Mouse (Mus musculus): ENCODE measurements around the gene Atad5. TPM values are rescaled to one million over a fixed set of nuclear protein-coding genes. Genes with fewer than 3 reads are reported as not detected.
A peak's percentile ranks its signal among the peaks of the same experiment; 100 is the strongest.

Gene Atad5
- polyA plus RNA-seq, 1 experiment from 2014 or later = 4.4 TPM

DNA sequence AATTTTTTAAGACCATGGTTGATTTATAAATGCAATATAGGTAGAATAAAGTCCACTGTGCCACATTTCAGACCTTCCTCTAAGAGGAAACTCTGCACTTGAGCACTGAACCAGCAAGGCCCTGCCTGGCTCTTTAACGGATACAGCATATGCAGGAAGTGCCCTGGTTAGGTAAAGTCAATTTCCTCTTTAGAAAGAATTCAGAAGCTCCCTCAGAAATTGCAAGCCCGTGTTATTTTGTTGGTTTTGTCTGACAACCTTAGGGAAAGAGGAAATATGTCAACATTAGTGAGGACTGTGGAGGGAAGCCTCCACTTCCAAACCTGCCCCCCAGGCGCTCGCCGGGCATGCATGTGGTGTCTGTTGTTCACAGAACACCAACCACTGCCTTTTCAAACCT, 21.6 kb upstream of the Atad5 start:
- peaks cover 11% of the 10 kb centered on the region; the same call in 1 of the 2 replicates for H3K36me3 ChIP-seq
- H3K27me3 ChIP-seq = no peaks in the 10 kb centered on the region
- no peak overlapping the region for H3K9ac ChIP-seq
- no peak for ATAC-seq (replicated peaks; ENCODE audit: insufficient number of reproducible peaks, insufficient read depth, low FRiP score, low read depth)
- H3K4me1 ChIP-seq (replicated peaks) = no peaks in the 10 kb centered on the region
- no peaks in the 10 kb centered on the region for H3K9me3 ChIP-seq (replicated peaks)
- no peak overlapping the region for H3K4me3 ChIP-seq
- WGBS = 74% methylated on average over 5 of the region's 5 CpGs
- peak overlapping the region; percentile 28; the same call in 1 of the 2 replicates for H3K27ac ChIP-seq
- H3K4me2 ChIP-seq = no peak overlapping the region

DNA sequence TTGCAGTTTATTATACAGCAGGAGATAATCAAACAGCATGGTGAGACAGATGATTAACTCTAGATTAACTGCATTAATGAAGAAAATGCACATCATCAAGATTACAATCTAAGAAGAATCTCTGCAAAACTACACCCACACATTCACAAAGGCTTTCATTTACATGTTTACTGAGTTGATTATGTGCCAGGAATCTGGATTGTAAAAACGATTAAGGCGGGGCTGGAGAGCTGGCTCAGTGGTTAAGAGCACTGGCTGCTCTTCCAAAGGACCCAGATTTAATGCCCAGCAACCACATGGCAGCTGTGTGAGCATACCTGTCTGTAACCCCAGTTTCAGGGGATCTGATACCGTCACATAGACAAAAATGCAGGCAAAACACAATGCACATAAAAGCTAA, 19.4 kb upstream of the Atad5 start:
- Histone ChIP-seq H3K4me1 (replicated peaks) (no peaks in the 10 kb centered on the region), H3K9ac (no peak overlapping the region), H3K4me2 (no peak overlapping the region), H3K36me3 (no peaks in the 10 kb centered on the region), H3K4me3 (no peak overlapping the region), H3K27me3 (no peaks in the 10 kb centered on the region), H3K27ac (no peak overlapping the region), H3K9me3 (replicated peaks) (no peaks in the 10 kb centered on the region)
- ATAC-seq (replicated peaks; ENCODE audit: insufficient number of reproducible peaks, insufficient read depth, low FRiP score, low read depth) = no peak
- WGBS = 76% methylated on average over 3 of the region's 3 CpGs

- Histone ChIP-seq H3K27me3 (no peaks in the 10 kb centered on the region), H3K4me1 (replicated peaks) (no peaks in the 10 kb centered on the region), H3K36me3 (no peaks in the 10 kb centered on the region), H3K4me3 (no peak overlapping the region), H3K27ac (no peak overlapping the region), H3K9me3 (replicated peaks) (no peaks in the 10 kb centered on the region), H3K4me2 (no peak overlapping the region), H3K9ac (no peak overlapping the region)
- WGBS = 91% methylated on average over 2 of the region's 2 CpGs
- ATAC-seq (replicated peaks; ENCODE audit: insufficient number of reproducible peaks, insufficient read depth, low FRiP score, low read depth) = no peak
Observed at GRCm38 (mm10) chr11:80071039-80071438, 18.2 kb upstream of the Atad5 start.

GRCm38 (mm10) chr11:80072365-80072764, 16.8 kb upstream of the Atad5 start:
- Histone ChIP-seq H3K36me3 (no peaks in the 10 kb centered on the region), H3K27ac (no peak overlapping the region), H3K9me3 (replicated peaks) (no peaks in the 10 kb centered on the region), H3K4me2 (no peak overlapping the region), H3K9ac (no peak overlapping the region), H3K4me3 (no peak overlapping the region), H3K4me1 (replicated peaks) (no peaks in the 10 kb centered on the region), H3K27me3 (no peaks in the 10 kb centered on the region)
- ATAC-seq (replicated peaks; ENCODE audit: insufficient number of reproducible peaks, insufficient read depth, low FRiP score, low read depth) = no peak
- WGBS = 73% methylated on average over 3 of the region's 3 CpGs

DNA sequence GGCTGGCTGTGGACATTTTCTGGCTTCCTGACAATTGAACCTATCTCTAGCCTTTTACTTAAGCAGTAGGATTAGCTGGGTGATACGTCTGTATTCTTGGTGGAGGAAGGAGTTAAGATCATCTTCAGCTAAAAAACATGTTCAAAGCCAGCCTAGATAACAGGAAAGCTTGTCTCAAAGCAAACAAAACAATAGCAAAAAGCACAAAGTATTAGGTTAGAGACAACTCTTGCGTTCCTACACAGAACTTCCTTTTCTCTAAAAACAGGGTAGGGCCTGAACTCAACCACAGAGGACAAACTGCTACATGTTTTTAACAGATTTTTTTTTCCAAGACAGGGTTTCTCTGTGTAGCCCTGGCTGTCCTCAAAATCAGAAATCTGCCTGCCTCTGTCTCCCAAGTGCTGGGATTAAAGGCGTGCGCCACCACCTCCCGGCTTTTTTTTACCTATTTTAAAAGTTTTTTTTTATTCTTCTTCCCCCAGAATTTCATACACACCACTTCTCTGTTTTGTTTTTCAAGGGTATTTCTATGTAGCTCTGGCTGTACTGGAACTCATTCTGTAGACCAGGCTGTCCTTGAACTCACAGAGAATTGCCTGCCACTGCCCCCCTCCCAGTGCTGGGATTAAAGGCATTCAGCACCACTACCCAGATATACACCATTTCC, 13.5 kb upstream of the Atad5 start:
- Histone ChIP-seq H3K9me3 (replicated peaks) (no peaks in the 10 kb centered on the region), H3K9ac (no peak overlapping the region), H3K4me2 (no peak overlapping the region), H3K27me3 (no peaks in the 10 kb centered on the region), H3K4me1 (replicated peaks) (peaks cover 11% of the 10 kb centered on the region; the same call in 1 of the 2 replicates), H3K4me3 (no peak overlapping the region), H3K27ac (no peak overlapping the region), H3K36me3 (no peaks in the 10 kb centered on the region)
- no peak for ATAC-seq (replicated peaks; ENCODE audit: insufficient number of reproducible peaks, insufficient read depth, low FRiP score, low read depth)
- WGBS = 86% methylated on average over 5 of the region's 5 CpGs

GRCm38 (mm10) chr11:80077784-80078545, 11.2 kb upstream of the Atad5 start:
- H3K36me3 ChIP-seq = no peaks in the 10 kb centered on the region
- no peak for ATAC-seq (replicated peaks; ENCODE audit: insufficient number of reproducible peaks, insufficient read depth, low FRiP score, low read depth)
- no peaks in the 10 kb centered on the region for H3K9me3 ChIP-seq (replicated peaks)
- H3K4me1 ChIP-seq (replicated peaks) = peaks cover 20% of the 10 kb centered on the region
- 68% methylated on average over 14 of the region's 14 CpGs for WGBS
- no peak overlapping the region for H3K9ac ChIP-seq
- no peak overlapping the region for H3K4me3 ChIP-seq
- no peak overlapping the region for H3K4me2 ChIP-seq
- H3K27ac ChIP-seq = no peak overlapping the region
- no peaks in the 10 kb centered on the region for H3K27me3 ChIP-seq

DNA sequence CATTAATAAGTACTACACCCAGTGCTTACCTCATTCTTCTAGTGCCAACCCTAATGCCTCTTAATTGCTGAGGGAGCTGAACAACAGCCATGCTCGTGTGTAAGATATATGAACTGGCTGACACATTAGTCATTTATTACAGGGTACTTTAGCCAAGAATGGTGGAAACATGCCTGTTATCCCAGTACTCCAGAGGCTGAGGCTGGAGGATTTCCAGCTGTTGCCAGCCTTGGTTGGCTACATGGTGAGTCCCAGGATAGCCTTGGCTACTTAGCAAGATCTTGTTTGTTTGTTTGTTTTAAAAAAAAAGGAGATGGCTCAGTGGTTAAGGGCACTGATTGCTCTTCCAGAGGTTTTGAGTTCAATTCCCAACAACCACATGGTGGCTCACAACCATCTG, 10.4 kb upstream of the Atad5 start:
- Histone ChIP-seq H3K4me3 (no peak overlapping the region), H3K9ac (no peak overlapping the region), H3K27me3 (no peaks in the 10 kb centered on the region), H3K36me3 (no peaks in the 10 kb centered on the region), H3K9me3 (replicated peaks) (no peaks in the 10 kb centered on the region), H3K4me2 (no peak overlapping the region), H3K27ac (no peak overlapping the region), H3K4me1 (replicated peaks) (peaks cover 20% of the 10 kb centered on the region)
- no peak for ATAC-seq (replicated peaks; ENCODE audit: insufficient number of reproducible peaks, insufficient read depth, low FRiP score, low read depth)
- 35% methylated on average over 1 of the region's 1 CpGs for WGBS

- no peaks in the 10 kb centered on the region for H3K9me3 ChIP-seq (replicated peaks)
- H3K4me3 ChIP-seq = peak overlapping the region; percentile 100
- no peaks in the 10 kb centered on the region for H3K27me3 ChIP-seq
- no peak for ATAC-seq (replicated peaks; ENCODE audit: insufficient number of reproducible peaks, insufficient read depth, low FRiP score, low read depth)
- H3K27ac ChIP-seq = peak overlapping the region; percentile 99
- peak overlapping the region; percentile 99 for H3K9ac ChIP-seq
- 42% methylated on average over 6 of the region's 6 CpGs for WGBS
- peaks cover 20% of the 10 kb centered on the region for H3K4me1 ChIP-seq (replicated peaks)
- H3K36me3 ChIP-seq = no peaks in the 10 kb centered on the region
- peak overlapping the region; percentile 68 for H3K4me2 ChIP-seq
Observed at GRCm38 (mm10) chr11:80079751-80080150, 9.4 kb upstream of the Atad5 start.

DNA sequence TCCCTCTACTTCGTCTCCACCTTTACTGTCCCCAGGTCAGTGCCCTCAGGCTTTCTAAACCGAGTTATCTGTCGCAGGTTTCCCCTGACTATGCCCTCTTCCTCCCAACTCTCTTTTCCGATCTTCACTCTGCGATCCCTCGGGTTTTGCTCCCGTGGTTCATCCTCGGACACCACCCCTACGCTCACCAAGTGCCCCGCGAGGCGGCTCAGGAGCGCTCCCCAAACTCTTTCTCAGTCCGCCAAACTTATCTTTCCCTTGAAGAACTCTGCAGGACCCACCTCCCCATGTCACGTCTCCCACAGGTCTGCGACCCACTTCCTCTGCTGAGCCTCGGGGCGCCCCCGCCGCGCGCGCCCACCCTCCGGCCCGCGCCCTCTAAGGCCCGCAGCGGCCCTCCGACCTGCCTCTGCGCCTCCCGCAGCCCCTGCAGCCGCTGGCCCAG, 8.8 kb upstream of the Atad5 start:
- Histone ChIP-seq H3K9ac (peak overlapping the region; percentile 99), H3K4me1 (replicated peaks) (peaks cover 20% of the 10 kb centered on the region), H3K27ac (peak overlapping the region; percentile 99), H3K9me3 (replicated peaks) (no peaks in the 10 kb centered on the region), H3K4me2 (peak overlapping the region; percentile 68), H3K27me3 (no peaks in the 10 kb centered on the region), H3K36me3 (no peaks in the 10 kb centered on the region), H3K4me3 (peak overlapping the region; percentile 100)
- WGBS = under 1% methylated on average over 32 of the region's 32 CpGs
- ATAC-seq (replicated peaks; ENCODE audit: insufficient number of reproducible peaks, insufficient read depth, low FRiP score, low read depth) = peak; percentile 40

GRCm38 (mm10) chr11:80080826-80081728, 8.1 kb upstream of the Atad5 start, which contains the start of gene Crlf3:
Crlf3 (minus strand) TSS chr11:80080991.
- H3K27me3 ChIP-seq = no peaks in the 10 kb centered on the region
- peak within 1 kb of the TSS; percentile 68 for H3K4me2 ChIP-seq
- peaks cover 20% of the 10 kb centered on the region for H3K4me1 ChIP-seq (replicated peaks)
- 2% methylated on average over 54 of the region's 55 CpGs for WGBS
- H3K9ac ChIP-seq = peak within 1 kb of the TSS; percentile 99
- H3K9me3 ChIP-seq (replicated peaks) = no peaks in the 10 kb centered on the region
- ATAC-seq (replicated peaks; ENCODE audit: insufficient number of reproducible peaks, insufficient read depth, low FRiP score, low read depth) = peak; percentile 96
- peak within 1 kb of the TSS; percentile 100 for H3K4me3 ChIP-seq
- H3K36me3 ChIP-seq = no peaks in the 10 kb centered on the region
- H3K27ac ChIP-seq = peak within 1 kb of the TSS; percentile 99

GRCm38 (mm10) chr11:80081786-80082319, 7.3 kb upstream of the Atad5 start:
- 64% methylated on average over 7 of the region's 7 CpGs for WGBS
- H3K4me3 ChIP-seq = peak overlapping the region; percentile 100; the same call in 1 of the 2 replicates

More at GRCm38 (mm10) chr11:80081786-80082319, 7.3 kb upstream of the Atad5 start:
- Histone ChIP-seq H3K27ac (peak overlapping the region; percentile 99), H3K9me3 (replicated peaks) (no peaks in the 10 kb centered on the region), H3K27me3 (no peaks in the 10 kb centered on the region), H3K4me2 (peak overlapping the region; percentile 68; the same call in 1 of the 2 replicates), H3K4me1 (replicated peaks) (peaks cover 20% of the 10 kb centered on the region), H3K9ac (no peak overlapping the region), H3K36me3 (no peaks in the 10 kb centered on the region)
- ATAC-seq (replicated peaks; ENCODE audit: insufficient number of reproducible peaks, insufficient read depth, low FRiP score, low read depth) = no peak

All from heart, embryonic 15.5 days (tissue).